Mouse (Mus musculus) erythroblast, embryonic 14.5 days (primary cell): ENCODE data around the gene Clec2l.

Experiments
- GATA1 ChIP-seq: IDR thresholded peaks from 2 replicates; pipeline ENCODE4 v1.6.1; 2012; ENCODE audit warnings: low read length, inconsistent platforms, mixed read lengths
- TAL1 ChIP-seq: IDR thresholded peaks from 3 replicates; pipeline ENCODE4 v1.6.1; 2012; ENCODE audit warnings: low read length, inconsistent platforms, mixed read lengths

- TF ChIP-seq GATA1 (no peak), TAL1 (no peak)
Measured at GRCm38 (mm10) chr6:38721361-38721760, 58.5 kb downstream of the Clec2l start.
